Mouse (Mus musculus) heart, adult 9 months (tissue): Measurements from ENCODE around the gene Hectd2.
A peak's percentile ranks its signal among the peaks of the same experiment; 100 is the strongest.

Experiments
- DNase-seq, 2 experiments: peaks; one replicate each; pipeline ENCODE4 v3.0.0; 2022; ENCODE audit warnings: low spot score in 2 of 2

Gene Hectd2

GRCm38 (mm10) chr19:36554046-36554784 is at the start of gene Hectd2:
TSS of gene Hectd2 (plus strand) at chr19:36554639.
- DNase-seq = peak; percentile 53 to 58

DNA sequence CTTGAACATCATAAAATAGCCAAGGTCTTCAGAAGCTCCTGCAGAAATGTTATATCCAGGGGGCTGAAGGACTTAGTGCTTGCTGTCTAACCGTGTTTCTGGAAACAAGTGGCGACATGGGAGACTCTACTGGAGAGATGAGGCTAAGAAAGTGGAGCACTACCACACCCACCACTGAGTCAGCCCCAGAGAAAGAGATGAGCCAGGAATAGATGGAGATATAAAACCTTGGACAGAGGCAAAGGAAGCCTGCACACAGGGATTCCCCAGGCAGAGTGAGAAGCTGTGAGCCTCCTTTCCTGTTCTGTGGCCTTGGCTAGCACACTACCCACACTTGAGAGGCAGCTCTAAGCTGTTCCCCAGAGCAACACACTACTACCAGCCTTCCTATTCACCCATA is 49.7 kb upstream of the Hectd2 start:
- no peak for DNase-seq

GRCm38 (mm10) chr19:36511305-36511704 is 43.1 kb upstream of the Hectd2 start:
- DNase-seq = no peak

DNA sequence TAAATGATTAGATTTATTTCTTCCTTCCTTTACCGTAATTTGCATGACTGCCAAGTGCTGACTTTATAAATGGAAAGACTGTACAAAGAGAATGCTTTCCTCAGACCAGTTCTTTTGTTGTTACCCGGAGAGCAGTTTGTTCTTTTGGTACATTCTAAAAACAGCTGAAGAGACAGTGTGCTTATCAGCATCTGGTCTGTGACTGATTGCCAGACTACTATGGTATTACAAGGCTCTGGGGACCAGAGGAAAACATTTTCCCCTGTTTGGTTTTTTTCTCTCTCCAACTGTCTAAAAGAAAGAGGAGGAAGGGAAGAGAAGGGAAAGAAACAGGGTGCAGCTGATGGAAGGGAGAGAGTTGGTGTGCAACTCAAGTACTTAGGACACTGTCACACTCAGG is 36.0 kb upstream of the Hectd2 start:
- no peak for DNase-seq

- no peak for DNase-seq
Observed at GRCm38 (mm10) chr19:36521568-36521967, 32.9 kb upstream of the Hectd2 start.

GRCm38 (mm10) chr19:36522558-36523195 is 31.8 kb upstream of the Hectd2 start:
- DNase-seq = no peak

- no peak for DNase-seq
Observed at GRCm38 (mm10) chr19:36525071-36525470, 29.4 kb upstream of the Hectd2 start.

- DNase-seq = no peak
Observed at GRCm38 (mm10) chr19:36533082-36533481, 21.4 kb upstream of the Hectd2 start.

DNA sequence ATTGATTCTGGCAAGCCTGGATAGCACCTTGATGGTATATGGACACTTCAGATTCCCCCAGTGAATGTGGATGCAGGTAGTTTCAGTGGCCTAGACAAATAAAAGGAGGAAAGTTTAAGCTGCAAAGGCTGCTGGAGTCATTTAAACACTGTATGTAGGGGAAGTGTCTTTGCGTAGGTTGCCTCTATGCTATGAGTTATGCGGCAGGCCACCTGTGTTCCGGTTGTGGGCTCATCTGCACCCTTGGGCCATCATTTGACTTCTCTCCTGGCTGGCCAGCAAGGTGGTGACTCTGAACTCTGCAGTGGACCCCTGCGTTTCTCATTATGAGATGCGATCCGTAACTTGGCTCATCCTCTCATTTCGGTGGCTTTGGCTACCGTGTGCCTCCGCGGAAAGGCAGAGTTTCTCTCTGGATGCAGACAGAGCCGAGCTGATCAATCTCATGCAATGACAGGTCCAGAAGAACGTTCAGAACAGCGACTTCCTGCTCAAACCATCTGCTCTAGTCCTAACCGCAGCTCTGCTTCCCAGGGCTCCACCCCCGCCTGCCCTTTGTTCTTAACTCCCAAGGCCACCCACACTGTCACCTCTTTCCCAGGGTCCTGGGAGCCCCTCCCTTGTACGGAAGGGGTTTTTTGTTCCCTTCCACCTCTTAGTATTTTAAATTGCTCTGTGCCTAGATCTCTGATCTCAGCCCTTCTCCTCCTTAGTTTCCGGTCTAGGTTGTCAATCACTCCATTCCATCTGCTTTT is 20.3 kb upstream of the Hectd2 start:
- peak in 1 of 2 experiments; percentile 7 for DNase-seq

DNA sequence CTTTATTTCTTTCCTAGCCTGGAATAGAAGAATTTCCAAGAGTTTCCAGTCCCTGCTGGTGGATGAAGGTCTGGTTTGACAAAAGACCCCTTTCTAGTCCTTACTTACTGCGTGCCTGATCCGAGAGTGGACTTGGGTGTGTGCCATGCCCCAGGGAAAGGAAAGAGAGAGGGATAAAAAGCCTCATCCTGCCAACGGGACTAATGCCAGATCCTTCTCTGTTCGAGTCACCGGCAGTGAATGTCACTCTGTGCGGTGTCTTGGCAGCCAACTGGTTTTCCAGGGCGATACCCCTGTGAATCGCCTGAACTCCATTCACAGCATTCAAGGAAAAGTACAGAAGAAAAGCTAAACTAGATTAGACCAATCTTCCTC is 19.7 kb upstream of the Hectd2 start:
- DNase-seq = peak; percentile 16 to 37

GRCm38 (mm10) chr19:36535186-36535585 is 19.3 kb upstream of the Hectd2 start:
- DNase-seq = no peak

DNA sequence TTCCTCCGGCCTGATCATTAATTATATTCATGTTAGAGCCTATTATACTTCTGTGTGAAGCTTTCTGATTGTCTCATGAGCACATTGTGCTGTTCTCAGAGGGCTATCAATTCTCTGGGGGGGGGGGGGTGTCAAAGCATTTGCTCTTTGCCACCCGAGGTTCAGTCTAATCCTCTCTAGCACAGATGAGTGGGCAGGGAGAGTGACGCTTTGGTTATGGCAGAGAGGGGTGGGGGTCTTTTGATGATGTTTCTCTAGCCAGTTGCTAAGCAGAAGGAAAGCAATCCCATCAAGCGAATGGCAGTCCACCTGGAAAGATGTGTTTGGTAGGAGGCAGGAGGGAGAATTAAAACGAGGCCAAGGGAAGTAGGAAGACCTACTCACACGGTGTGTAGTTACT is 18.6 kb upstream of the Hectd2 start:
- no peak for DNase-seq

- no peak for DNase-seq
Observed at GRCm38 (mm10) chr19:36536929-36537328, 17.5 kb upstream of the Hectd2 start.

DNA sequence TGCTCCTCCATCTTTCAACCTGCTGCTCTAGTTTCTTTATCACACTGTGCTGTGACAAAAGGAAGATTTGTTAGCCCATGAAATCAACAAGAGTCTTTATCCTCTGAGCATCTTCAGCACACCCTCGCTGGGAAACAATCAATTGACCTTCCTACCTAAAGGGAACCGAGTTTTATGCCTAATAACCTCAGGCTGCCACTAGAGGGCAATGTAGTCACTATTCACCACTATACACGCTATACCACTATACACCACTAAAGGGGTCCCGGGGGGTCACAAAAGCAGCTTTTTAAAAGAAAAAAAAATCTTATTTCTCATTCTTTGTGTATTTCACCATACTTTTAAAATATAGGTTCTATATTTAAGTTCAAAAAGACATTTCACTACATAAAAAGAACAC is 15.9 kb upstream of the Hectd2 start:
- peak in 1 of 2 experiments; percentile 19 for DNase-seq

DNA sequence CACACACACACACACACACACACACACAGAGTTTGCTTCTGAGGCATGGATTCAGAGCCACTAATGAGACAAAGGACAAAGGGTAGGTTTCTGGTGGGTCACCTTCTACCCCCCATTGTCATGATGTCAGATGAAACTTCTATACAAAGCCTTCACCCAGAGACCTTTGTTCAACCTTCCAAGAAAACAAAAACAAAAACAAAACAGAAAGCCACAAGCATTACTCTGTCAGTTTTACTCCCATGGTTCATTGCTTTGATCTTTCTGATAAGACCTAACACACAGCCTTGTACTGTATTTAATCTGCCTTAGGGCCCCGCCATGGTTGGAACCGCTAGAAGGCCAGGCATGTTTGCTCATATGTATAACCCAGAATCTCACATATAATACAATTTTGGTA is 15.1 kb upstream of the Hectd2 start:
- no peak for DNase-seq

DNA sequence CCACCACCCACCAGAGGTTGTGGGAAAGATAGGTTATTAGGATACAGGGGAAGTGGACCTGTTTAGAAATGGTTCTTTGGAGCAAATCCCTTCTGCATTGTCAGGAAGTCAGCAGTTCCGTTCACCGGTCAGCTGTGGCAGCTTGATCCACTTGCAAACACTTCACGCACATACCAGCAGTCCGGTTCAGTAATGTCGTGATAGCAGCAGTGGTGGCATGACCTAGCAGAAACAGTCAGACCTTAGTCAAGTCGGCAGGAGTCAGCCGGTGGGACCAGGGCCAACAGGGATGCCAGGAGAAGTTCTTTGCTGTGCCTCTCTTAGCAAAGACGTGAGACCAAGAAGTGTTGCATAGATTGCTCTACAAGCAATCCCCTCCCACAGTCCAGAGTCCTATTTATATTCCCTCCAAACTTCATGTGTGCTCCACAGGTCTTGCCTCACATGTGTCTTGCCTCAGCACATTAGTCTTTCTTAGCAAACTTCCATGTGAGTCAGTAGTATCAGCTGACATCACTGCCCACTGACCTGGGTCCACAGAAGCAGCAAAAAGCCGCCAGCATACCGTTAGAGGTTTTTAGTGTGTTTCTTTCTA is 14.3 kb upstream of the Hectd2 start:
- DNase-seq = no peak

DNA sequence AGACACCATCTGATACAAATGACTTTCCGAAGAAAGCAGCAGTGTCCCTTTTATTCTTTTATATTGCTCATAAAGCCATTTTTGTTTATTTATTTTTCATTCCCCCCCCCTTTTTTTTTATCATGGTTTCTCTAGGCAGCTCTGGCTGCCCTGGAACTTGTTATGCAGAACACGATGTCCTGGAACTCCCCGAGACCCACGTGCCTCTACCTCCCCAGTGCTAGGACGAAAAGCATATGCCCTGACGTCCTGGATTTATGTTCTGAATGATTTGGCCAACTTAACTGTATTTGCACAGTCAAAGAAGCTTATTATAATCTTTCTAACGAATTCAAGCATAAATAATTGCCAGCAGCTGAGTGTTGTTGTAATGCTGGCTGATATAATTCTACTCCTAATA is 13.7 kb upstream of the Hectd2 start:
- no peak for DNase-seq

- no peak for DNase-seq
Observed at GRCm38 (mm10) chr19:36553561-36554045, 836 bp upstream of the Hectd2 start.

DNA sequence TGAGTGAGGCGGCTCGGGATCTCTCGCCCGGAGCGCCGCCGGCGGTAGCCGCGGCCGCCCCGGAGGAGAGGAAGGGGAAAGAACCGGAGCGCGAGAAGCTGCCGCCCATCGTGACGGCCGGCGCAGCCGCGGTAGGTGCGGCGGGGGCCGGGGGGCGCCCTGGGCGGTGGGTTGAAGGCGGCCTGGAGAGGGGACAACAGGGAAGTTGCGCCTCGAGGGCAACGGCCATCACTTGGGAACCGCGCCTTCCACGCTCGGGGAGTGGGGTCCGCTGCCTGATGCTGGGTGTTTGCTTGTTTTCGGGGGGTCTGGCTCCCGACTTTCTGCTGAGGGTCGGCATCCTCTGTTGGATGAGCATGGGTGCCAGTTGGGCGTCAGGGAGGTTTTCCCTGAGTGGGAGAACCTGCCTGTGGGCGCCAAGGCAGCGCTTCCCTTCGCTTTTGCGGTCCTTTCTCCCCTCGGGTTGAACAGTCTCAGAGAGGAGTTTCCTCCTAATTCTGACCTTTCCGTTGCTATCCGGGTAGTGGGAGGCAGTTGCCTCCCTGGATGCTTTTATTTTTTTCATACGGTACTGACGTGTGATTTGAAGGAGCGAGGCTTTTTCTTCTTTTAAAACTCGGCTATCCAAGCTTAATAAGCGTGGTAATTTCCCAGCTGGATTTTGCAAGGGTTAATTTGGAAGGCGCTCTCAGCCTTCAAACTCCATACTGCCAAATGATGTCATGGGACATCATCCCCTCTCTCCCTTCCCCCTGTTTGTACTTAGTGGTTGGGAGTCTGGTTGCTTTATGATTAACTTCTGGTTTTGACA is 551 bp downstream of the Hectd2 start:
- peak; percentile 38 to 44 for DNase-seq

DNA sequence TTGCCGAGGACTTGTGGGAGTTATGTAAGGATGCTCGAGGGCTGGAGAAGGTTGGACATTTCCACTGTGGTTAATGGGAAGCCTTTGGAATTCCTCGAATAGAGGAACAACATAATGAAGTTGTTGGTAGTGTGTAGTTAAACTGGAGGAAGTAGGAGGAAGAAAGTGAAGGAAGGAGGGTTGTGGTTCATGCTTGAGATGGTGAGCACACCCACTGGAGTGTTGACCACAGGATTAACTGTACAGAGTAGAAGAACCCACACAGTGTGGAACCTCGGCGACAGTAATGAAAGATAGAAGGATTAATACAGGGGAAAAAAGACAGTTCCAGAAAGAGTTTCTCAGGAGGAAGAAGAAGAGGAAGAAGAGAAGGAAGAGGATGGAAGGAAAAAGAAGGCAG is 4.9 kb downstream of the Hectd2 start:
- DNase-seq = no peak

- DNase-seq = no peak
Observed at GRCm38 (mm10) chr19:36560160-36560559, 5.7 kb downstream of the Hectd2 start.
